Mouse (Mus musculus): Measurements from ENCODE around the gene Ext2. TPM values are rescaled to one million over a fixed set of nuclear protein-coding genes. Genes with fewer than 3 reads are reported as not detected.

Ext2 gene
- total RNA-seq, 2 experiments from 2014 or later, result 55.5 to 58.1 TPM

DNA sequence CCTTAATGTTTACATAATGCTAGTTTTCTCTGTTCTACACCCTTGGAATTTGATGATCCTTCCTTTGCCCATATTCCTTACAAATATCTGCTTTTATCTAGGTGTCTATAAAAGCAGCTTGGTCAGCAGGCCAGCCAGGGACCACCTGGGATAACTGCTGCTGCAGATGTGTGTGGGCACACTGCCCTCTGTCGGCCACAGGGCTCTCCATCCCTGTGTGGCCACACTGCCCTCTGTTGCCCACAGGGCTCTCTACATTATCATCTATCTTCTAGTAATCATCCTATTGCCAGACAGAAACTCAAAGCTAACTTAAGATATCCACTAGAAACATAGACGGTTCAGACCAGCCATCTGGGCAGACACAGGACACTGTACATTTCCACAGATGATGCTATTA is 12.4 kb downstream of the Ext2 start:
- intact Hi-C loops (cut with DNase I), result no loop called here
- peak in 1 of 2 experiments; percentile 68 for DNase-seq (ENCODE audit: extremely low spot score in 1 of 2, low spot score in 2 of 2)

DNA sequence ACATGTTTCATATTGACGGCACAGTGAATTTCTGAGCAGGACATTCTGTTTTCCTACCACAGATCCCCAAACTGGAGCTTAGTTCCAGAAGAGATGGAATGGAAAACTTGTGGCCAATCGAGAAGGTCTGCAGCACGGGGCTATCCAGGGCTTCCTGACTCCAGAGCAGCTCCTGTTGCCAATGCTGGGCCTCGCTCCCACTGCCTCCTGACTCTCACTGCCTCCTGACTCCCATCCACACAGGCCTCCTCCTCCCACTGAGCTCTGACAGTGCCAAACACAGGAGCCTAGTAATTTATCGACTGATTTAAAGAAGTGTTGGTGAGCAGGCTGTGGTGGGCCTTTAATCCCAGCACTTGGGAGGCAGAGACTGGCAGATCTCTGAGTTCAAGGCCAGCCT is 14.3 kb downstream of the Ext2 start:
- no peak for DNase-seq (ENCODE audit: extremely low spot score in 1 of 2, low spot score in 2 of 2)
- intact Hi-C loops (cut with DNase I), result no loop called here

GRCm38 (mm10) chr2:93807440-93807839 is 14.9 kb downstream of the Ext2 start:
- peak in 1 of 2 experiments; percentile 13 for DNase-seq (ENCODE audit: extremely low spot score in 1 of 2, low spot score in 2 of 2)
- intact Hi-C loops (cut with DNase I), result no loop called here

DNA sequence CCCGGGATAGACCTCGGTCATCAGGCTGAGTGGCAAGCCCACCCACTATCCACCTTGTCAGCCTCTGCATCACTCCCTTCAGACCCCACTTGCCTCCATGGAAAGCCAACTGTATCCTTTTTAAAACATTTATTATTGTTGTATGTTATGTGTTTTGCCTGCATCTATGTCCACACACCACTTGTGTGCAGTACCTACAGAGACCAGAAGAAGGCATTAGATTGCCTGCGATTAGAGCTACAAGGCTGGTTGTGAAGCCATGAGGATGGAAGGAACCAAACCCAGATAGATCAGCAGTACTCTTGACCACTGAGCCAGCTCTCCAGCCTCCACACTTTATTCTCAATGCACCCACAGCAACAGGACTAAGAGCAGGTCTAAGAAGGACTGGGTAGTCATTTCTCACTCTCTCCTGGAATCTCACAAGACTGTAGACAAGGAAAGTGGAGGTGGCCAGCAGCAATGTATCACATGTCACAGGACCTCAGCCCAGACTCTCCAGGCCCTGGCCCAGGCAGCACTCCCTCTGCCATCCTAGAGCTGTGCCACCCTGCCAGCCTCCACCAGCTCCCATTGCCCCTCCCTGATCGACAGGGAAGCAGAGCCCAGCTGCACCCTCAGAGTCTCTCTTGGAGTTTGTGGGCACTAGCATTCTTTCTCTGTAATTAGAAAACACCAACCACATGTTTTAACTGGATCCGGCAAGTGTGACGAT is 15.7 kb downstream of the Ext2 start:
- intact Hi-C loops (cut with DNase I), result no loop called here
- peak in 1 of 2 experiments; percentile 18 for DNase-seq (ENCODE audit: extremely low spot score in 1 of 2, low spot score in 2 of 2)

DNA sequence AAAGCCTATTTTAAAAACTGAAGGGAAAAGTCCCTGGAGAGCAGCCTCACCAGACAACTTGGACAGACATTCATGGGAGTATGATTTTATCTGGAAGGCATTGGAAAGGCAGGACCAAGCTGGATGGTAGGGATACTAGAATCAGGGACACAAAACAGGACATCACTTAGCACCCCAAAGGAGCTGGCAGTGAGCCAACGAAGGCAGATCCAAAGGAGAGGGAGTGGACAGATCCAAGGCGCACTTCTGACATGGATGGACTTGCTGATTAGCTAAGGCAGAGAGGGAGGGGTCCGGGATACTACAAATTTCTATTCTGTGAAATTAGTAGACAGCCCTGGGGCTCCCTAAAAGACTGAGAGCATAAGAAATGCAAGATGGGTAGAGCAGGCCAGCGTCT is 16.8 kb downstream of the Ext2 start:
- intact Hi-C loops (cut with DNase I), result no loop called here
- peak in 1 of 2 experiments; percentile 51 for DNase-seq (ENCODE audit: extremely low spot score in 1 of 2, low spot score in 2 of 2)

DNA sequence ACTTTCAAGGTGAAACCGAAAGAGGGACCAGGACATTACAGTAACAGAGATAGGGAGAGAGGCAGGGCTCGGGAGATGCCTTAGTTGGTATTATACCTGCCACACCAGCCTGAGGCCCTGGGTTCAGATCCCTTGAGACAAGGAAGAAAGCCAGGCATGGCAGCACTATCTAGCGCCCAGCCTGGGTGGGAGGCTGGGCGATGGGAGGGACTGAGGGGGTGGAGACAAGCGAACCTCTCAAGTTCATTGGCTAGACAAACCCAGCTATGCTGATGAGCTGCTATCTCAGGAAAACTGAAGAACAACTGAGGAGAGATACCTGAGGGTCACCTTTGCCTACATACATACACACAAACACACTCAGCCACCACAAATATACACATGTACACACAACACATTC is 17.3 kb downstream of the Ext2 start:
- intact Hi-C loops (cut with DNase I), result no loop called here
- no peak for DNase-seq (ENCODE audit: extremely low spot score in 1 of 2, low spot score in 2 of 2)

GRCm38 (mm10) chr2:93802947-93803346 is 19.4 kb downstream of the Ext2 start:
- DNase-seq (ENCODE audit: extremely low spot score in 1 of 2, low spot score in 2 of 2), result peak in 1 of 2 experiments; percentile 0
- intact Hi-C loops (cut with DNase I), result no loop called here

DNA sequence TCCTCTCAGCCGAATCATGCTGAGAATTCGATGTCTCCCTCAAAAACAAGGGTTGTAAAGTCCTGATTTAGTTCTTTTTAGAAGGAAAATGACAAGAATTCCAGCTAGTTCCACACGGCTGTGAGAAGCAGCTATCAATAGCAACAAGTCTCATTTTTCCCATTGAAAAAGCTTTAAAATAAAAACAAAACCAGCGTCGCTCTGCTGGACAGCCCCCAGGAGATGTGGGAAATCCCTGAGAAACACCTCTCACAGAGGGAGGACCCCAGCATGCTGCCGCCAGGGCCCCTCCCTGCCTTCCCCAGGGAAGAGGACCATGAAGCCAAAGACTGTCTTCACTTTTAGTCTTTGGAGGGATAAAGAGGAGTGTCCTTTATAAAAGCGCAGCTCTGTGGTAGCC is 21.3 kb downstream of the Ext2 start:
- intact Hi-C loops (cut with DNase I), result no loop called here
- DNase-seq (ENCODE audit: extremely low spot score in 1 of 2, low spot score in 2 of 2), result no peak

DNA sequence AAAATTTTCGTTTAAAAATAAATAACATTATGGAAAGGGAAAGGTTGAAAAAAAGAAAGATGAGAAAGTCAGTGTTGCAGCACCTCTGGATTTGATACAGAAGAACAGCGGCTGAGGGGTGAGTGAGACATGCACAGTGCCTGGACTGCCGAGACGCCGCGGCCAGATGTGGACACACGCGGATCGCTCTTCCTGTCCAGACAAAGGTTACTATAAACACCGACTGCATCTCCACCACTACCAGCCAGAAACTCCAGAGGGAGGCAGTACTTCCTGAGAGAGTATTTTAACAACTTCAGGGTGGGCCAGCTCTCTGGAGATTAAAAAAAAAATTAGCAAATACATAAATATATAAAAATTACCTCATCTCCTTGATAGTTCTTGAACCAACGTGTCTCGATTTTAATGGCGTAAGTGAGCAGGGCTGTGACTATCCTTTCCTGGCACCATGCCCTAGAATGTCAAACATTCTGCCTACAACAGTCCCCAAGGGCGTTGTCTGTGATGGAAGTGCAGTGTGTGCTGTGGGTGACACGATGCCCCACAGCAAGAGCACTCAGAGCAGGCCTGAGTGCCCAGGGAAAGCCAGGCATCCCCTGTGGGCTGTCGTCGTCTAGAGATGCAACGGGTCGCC is 25.1 kb downstream of the Ext2 start:
- DNase-seq (ENCODE audit: extremely low spot score in 1 of 2, low spot score in 2 of 2), result peak in 1 of 2 experiments; percentile 61

DNA sequence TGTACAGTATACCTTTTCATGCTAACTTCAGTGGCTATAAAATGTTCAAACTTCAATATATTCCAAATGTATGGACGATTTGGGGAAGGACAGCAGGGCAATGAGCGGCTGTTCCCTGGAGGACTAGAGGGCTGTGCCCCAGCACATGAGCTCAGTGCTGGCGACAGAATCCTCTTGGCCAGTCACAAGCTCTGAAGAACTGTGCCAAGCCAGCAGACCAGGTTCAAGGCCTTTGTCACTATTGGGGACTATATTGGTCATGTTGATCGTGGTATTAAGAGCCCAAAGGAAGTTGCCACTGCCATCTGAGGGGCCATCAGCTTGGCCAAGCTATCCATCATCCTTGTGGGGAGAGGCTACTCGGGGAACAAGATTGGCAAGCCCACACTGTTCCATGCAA is 28.0 kb downstream of the Ext2 start:
- no peak for DNase-seq (ENCODE audit: extremely low spot score in 1 of 2, low spot score in 2 of 2)
- intact Hi-C loops (cut with DNase I), result no loop called here

More for the DNA sequence above, 25.1 kb downstream of the Ext2 start:
- intact Hi-C loops (cut with DNase I), result no loop called here

DNA sequence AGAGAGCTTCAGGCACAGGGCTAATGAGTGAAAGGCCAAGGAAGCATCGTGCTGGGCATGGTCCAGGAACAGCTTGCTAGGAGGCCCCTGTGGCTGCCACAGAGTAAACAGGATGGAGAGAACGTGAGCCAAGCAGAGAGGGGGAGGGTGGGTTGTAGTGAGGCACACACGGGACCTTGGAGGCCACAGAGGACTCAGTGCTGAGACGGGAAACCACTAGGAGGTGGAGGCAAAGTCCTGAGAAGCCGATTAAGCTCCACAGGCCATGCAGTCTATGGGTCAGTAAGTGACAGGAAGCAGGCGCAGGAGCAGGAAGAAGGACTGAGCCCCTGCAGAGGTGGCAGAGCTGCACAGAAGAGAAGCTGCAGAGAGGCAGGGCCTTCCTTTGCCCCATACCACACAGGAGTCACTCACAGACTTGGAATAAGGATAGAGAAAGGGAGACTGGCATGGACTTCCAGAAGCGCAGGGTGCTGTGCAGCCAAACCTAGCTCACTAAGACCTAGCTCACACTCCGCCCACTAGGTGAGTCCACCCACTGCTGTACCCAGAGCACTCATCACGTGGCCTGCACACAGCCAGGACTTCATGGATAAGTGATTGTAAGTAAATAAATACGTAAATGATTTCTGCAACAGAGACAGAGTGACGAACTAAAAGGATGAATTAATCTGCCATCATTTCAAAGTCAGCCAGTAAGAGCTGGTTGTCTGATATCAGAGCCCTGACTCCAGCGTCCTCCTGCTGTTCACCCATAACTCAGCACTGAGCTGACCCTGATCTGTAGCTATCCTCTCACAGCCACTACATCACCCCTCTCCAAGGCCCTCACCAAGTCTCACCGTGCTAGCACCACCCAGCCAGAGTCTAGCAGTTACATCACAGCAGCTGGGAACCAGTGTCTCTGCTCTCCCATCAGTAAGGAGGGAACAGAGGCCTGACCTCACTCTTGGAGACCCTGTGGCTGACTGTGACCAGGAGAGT is 30.6 kb downstream of the Ext2 start:
- intact Hi-C loops (cut with DNase I), result no loop called here
- DNase-seq (ENCODE audit: extremely low spot score in 1 of 2, low spot score in 2 of 2), result peak in 1 of 2 experiments; percentile 88

GRCm38 (mm10) chr2:93790798-93791345 is 31.5 kb downstream of the Ext2 start:
- intact Hi-C loops (cut with DNase I), result no loop called here

GRCm38 (mm10) chr2:93788557-93788956 is 33.8 kb downstream of the Ext2 start:
- intact Hi-C loops (cut with DNase I), result loop anchor here (5.0 kb wide), 1 partner anchor 311 kb away; no protein-coding TSS in a partner anchor
- DNase-seq (ENCODE audit: extremely low spot score in 1 of 2, low spot score in 2 of 2), result no peak

More at GRCm38 (mm10) chr2:93790798-93791345, 31.5 kb downstream of the Ext2 start:
- no peak for DNase-seq (ENCODE audit: extremely low spot score in 1 of 2, low spot score in 2 of 2)

DNA sequence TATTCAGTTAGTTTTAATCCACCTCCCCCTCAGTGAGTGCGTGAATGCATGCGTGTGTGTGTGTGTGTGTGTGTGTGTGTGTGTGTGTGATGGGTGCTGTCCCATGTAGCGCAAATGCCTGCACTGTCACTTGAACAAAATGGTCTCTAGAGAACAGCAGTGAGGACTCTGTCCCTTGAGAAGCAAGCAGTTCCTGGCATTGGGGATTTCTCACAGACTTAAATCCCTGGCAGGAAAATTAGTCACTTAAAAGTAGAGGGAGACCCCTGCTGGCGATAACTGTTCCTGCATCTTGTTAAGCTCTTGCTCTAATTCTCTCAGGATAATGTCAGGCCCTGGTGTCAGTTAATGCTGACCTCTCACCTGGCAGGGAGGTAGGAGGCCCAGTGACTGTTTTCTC is 36.2 kb downstream of the Ext2 start:
- intact Hi-C loops (cut with DNase I), result loop anchor here (5.0 kb wide), 1 partner anchor 309 kb away; no protein-coding TSS in a partner anchor
- peak; percentile 78 to 82 for DNase-seq (ENCODE audit: extremely low spot score in 1 of 2, low spot score in 2 of 2)

GRCm38 (mm10) chr2:93785432-93785798 is 37.0 kb downstream of the Ext2 start:
- DNase-seq (ENCODE audit: extremely low spot score in 1 of 2, low spot score in 2 of 2), result no peak
- intact Hi-C loops (cut with DNase I), result loop anchor here (5.0 kb wide), 1 partner anchor 308 kb away; no protein-coding TSS in a partner anchor

DNA sequence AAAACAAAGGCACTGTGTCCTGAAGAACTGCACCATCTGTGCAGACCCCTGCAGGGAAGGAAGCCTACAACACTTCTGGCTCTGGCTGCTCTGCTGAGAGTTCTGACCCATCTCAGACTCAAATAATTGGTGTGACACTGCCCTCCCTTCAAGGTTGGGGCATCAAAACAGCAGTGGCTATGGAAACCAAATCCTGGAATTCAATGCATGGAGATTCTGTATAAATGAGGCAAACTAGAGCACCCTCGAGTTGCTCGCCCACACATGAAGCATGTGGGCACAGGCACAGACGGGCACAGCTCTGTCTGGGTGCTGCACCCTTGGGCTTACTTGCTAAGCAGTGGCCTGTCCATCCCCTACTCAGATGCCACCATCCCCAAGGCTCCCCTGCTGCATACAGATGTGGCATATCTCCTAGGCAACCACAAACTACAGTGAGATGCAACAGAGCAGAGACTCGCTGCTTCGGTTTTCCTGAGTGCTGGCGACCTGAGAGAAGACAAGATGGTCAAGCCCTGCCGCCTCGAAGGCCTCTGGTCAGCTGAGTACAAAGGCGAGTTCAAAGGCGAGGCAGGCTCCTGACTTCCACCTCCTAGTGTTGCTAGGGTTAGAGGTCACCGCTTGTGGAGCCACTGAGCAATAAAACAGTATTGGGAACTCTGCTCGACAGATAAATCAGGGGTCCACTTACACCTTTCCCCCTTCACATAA is 37.5 kb downstream of the Ext2 start:
- intact Hi-C loops (cut with DNase I), result loop anchor here (5.0 kb wide), 2 partner anchors 123 to 308 kb away; no protein-coding TSS in a partner anchor
- no peak for DNase-seq (ENCODE audit: extremely low spot score in 1 of 2, low spot score in 2 of 2)

GRCm38 (mm10) chr2:93783926-93784539 is 38.3 kb downstream of the Ext2 start:
- intact Hi-C loops (cut with DNase I), result loop anchor here (5.0 kb wide), 1 partner anchor 122 kb away; no protein-coding TSS in a partner anchor
- no peak for DNase-seq (ENCODE audit: extremely low spot score in 1 of 2, low spot score in 2 of 2)

DNA sequence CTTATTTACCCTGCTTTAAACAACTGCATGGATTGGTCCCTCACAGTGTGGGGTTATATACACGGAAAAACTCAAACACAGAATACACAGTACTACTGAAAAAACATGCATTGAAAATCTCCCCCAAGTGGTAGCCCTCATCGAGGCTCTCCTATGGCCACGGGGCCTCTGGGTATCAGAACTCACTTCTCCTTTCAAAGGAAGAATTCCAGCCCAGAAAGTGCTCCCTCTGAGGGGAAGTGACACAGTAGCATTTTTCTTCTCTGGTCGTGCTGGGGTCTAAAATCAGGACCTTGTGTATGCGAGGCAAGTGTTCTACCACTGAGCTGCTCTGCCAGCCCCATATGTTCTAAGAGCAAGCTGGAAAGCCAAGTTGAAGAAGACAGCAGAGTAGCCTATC is 39.7 kb downstream of the Ext2 start:
- intact Hi-C loops (cut with DNase I), result loop anchor here (5.0 kb wide), 1 partner anchor 120 kb away; no protein-coding TSS in a partner anchor
- no peak for DNase-seq (ENCODE audit: extremely low spot score in 1 of 2, low spot score in 2 of 2)

Data from left cerebral cortex, postnatal 10 days (tissue).